Mouse (Mus musculus): ENCODE results near the gene Pawr. TPM values are rescaled to one million over a fixed set of nuclear protein-coding genes. Genes with fewer than 3 reads are reported as not detected.

The Pawr gene
- total RNA-seq (2014; rRNA removed), result 5.1 and 8.4 TPM in 2 replicates
- polyA plus RNA-seq (2015; fragmentation: Nextera tagmentation; extraction: Ambion mirVana), result 1.9 and 2.3 TPM in 2 replicates

- under 1% methylated on average over 61 of the region's 85 CpGs for WGBS
- H3K27ac ChIP-seq (ENCODE audit: low read depth, low read length), result no peak within 1 kb of the TSS
- DNase-seq (ENCODE audit: low spot score), result peak; percentile 60
Observed at GRCm38 (mm10) chr10:108331784-108332561, at the start of gene Pawr. Gene Pawr (plus strand): TSS chr10:108332121.

GRCm38 (mm10) chr10:108282351-108282750 is 49.6 kb upstream of the Pawr start:
- Histone ChIP-seq H3K4me3 (ENCODE audit: low read depth, low read length) (no peak overlapping the region), H3K9ac (replicated peaks; ENCODE audit: low read length, poor library complexity, severe bottlenecking) (no peak overlapping the region), H3K4me2 (ENCODE audit: low read depth, low read length, poor library complexity, severe bottlenecking) (no peak overlapping the region), H3K4me1 (ENCODE audit: insufficient read depth, low read length) (no peaks in the 10 kb centered on the region), H3K27ac (ENCODE audit: low read depth, low read length) (no peak overlapping the region), H3K36me3 (ENCODE audit: insufficient read depth, low read length) (peaks cover 8% of the 10 kb centered on the region; the same call in 1 of the 2 replicates), H3K27me3 (ENCODE audit: insufficient read depth, low read length) (no peaks in the 10 kb centered on the region), H3K9me3 (ENCODE audit: low read length) (no peaks in the 10 kb centered on the region)
- ATAC-seq (ENCODE audit: low FRiP score), result no peak
- WGBS, result 94% methylated on average over 6 of the region's 6 CpGs
- no peak for DNase-seq (ENCODE audit: low spot score)
- TF ChIP-seq CTCF (IDR thresholded peaks at IDR 0.05), result no peak

More at GRCm38 (mm10) chr10:108331784-108332561, at the start of gene Pawr:
- TF ChIP-seq CTCF (IDR thresholded peaks at IDR 0.05), result no peak
- Histone ChIP-seq H3K9ac (replicated peaks; ENCODE audit: low read length, poor library complexity, severe bottlenecking) (peak within 1 kb of the TSS; percentile 42), H3K9me3 (ENCODE audit: low read length) (no peaks in the 10 kb centered on the region), H3K4me3 (ENCODE audit: low read depth, low read length) (peak within 1 kb of the TSS; percentile 51), H3K4me2 (ENCODE audit: low read depth, low read length, poor library complexity, severe bottlenecking) (peak within 1 kb of the TSS; percentile 100), H3K4me1 (ENCODE audit: insufficient read depth, low read length) (no peaks in the 10 kb centered on the region; the same call in 1 of the 2 replicates), H3K27me3 (ENCODE audit: insufficient read depth, low read length) (no peaks in the 10 kb centered on the region), H3K36me3 (ENCODE audit: insufficient read depth, low read length) (no peaks in the 10 kb centered on the region)
- ATAC-seq (ENCODE audit: low FRiP score), result peak; percentile 86

- Histone ChIP-seq H3K9ac (replicated peaks; ENCODE audit: low read length, poor library complexity, severe bottlenecking) (no peak overlapping the region), H3K4me2 (ENCODE audit: low read depth, low read length, poor library complexity, severe bottlenecking) (no peak overlapping the region), H3K27ac (ENCODE audit: low read depth, low read length) (no peak overlapping the region), H3K36me3 (ENCODE audit: insufficient read depth, low read length) (peaks cover 6% of the 10 kb centered on the region; the same call in 1 of the 2 replicates), H3K27me3 (ENCODE audit: insufficient read depth, low read length) (no peaks in the 10 kb centered on the region), H3K4me3 (ENCODE audit: low read depth, low read length) (no peak overlapping the region), H3K9me3 (ENCODE audit: low read length) (no peaks in the 10 kb centered on the region), H3K4me1 (ENCODE audit: insufficient read depth, low read length) (no peaks in the 10 kb centered on the region)
- TF ChIP-seq CTCF (IDR thresholded peaks at IDR 0.05), result no peak
- no peak for ATAC-seq (ENCODE audit: low FRiP score)
- no peak for DNase-seq (ENCODE audit: low spot score)
- WGBS, result 90% methylated on average over 2 of the region's 2 CpGs
Observed at GRCm38 (mm10) chr10:108283418-108283817, 48.5 kb upstream of the Pawr start.

GRCm38 (mm10) chr10:108283837-108284236 is 48.1 kb upstream of the Pawr start:
- Histone ChIP-seq H3K9me3 (ENCODE audit: low read length) (no peaks in the 10 kb centered on the region), H3K27me3 (ENCODE audit: insufficient read depth, low read length) (no peaks in the 10 kb centered on the region), H3K4me2 (ENCODE audit: low read depth, low read length, poor library complexity, severe bottlenecking) (no peak overlapping the region), H3K27ac (ENCODE audit: low read depth, low read length) (no peak overlapping the region), H3K4me1 (ENCODE audit: insufficient read depth, low read length) (no peaks in the 10 kb centered on the region), H3K9ac (replicated peaks; ENCODE audit: low read length, poor library complexity, severe bottlenecking) (no peak overlapping the region), H3K36me3 (ENCODE audit: insufficient read depth, low read length) (peaks cover 6% of the 10 kb centered on the region; the same call in 1 of the 2 replicates), H3K4me3 (ENCODE audit: low read depth, low read length) (no peak overlapping the region)
- no peak for DNase-seq (ENCODE audit: low spot score)
- ATAC-seq (ENCODE audit: low FRiP score), result no peak
- WGBS, result 89% methylated on average over 4 of the region's 4 CpGs
- no peak for TF ChIP-seq CTCF (IDR thresholded peaks at IDR 0.05)

GRCm38 (mm10) chr10:108284445-108284844 is 47.5 kb upstream of the Pawr start:
- Histone ChIP-seq H3K9ac (replicated peaks; ENCODE audit: low read length, poor library complexity, severe bottlenecking) (no peak overlapping the region), H3K36me3 (ENCODE audit: insufficient read depth, low read length) (peaks cover 6% of the 10 kb centered on the region; the same call in 1 of the 2 replicates), H3K4me2 (ENCODE audit: low read depth, low read length, poor library complexity, severe bottlenecking) (no peak overlapping the region), H3K27me3 (ENCODE audit: insufficient read depth, low read length) (no peaks in the 10 kb centered on the region), H3K4me3 (ENCODE audit: low read depth, low read length) (no peak overlapping the region), H3K27ac (ENCODE audit: low read depth, low read length) (no peak overlapping the region), H3K4me1 (ENCODE audit: insufficient read depth, low read length) (no peaks in the 10 kb centered on the region), H3K9me3 (ENCODE audit: low read length) (no peaks in the 10 kb centered on the region)
- ATAC-seq (ENCODE audit: low FRiP score) (no peak), DNase-seq (ENCODE audit: low spot score) (no peak)
- TF ChIP-seq CTCF (IDR thresholded peaks at IDR 0.05), result no peak
- 78% methylated on average over 4 of the region's 4 CpGs for WGBS

GRCm38 (mm10) chr10:108284977-108285376 is 46.9 kb upstream of the Pawr start:
- Histone ChIP-seq H3K9ac (replicated peaks; ENCODE audit: low read length, poor library complexity, severe bottlenecking) (no peak overlapping the region), H3K27me3 (ENCODE audit: insufficient read depth, low read length) (no peaks in the 10 kb centered on the region), H3K36me3 (ENCODE audit: insufficient read depth, low read length) (peaks cover 5% of the 10 kb centered on the region; the same call in 1 of the 2 replicates), H3K4me3 (ENCODE audit: low read depth, low read length) (no peak overlapping the region), H3K4me1 (ENCODE audit: insufficient read depth, low read length) (no peaks in the 10 kb centered on the region), H3K9me3 (ENCODE audit: low read length) (no peaks in the 10 kb centered on the region), H3K4me2 (ENCODE audit: low read depth, low read length, poor library complexity, severe bottlenecking) (no peak overlapping the region), H3K27ac (ENCODE audit: low read depth, low read length) (no peak overlapping the region)
- DNase-seq (ENCODE audit: low spot score) (no peak), ATAC-seq (ENCODE audit: low FRiP score) (no peak)
- 73% methylated on average over 5 of the region's 5 CpGs for WGBS
- no peak for TF ChIP-seq CTCF (IDR thresholded peaks at IDR 0.05)

Data from midbrain, postnatal 0 days (tissue).